Mouse (Mus musculus) hindbrain, embryonic 11.5 days (tissue): ENCODE results near the gene Nosip. TPM values are rescaled to one million over a fixed set of nuclear protein-coding genes. Genes with fewer than 3 reads are reported as not detected.
"Not testable (repeated sequence)": the region's sequence is repeated elsewhere in the genome, so short reads cannot be mapped to it uniquely, and the experiment has no call there.

Experiments
- ATAC-seq: fragments of 200-750 bp; cut with Nextera tagmentation; 2 replicates; pipeline ENCODE4 v1.8.0; 2017; ENCODE audit warnings: mild to moderate bottlenecking, moderate TSS enrichment, moderate library complexity; ENCODE audit not compliant: low FRiP score
- DNase-seq: peaks from one replicate; pipeline ENCODE4 v3.0.0-alpha.2; 2015; ENCODE audit warnings: low spot score
- H3K27ac ChIP-seq: fragments of 300-500 bp; sonication (generic); 2 replicates; pipeline ENCODE4 v1.5.1; 2014; ENCODE audit warnings: mild to moderate bottlenecking, low read depth, low read length
- H3K27me3 ChIP-seq: fragments of 300-500 bp; sonication (generic); 2 replicates; pipeline ENCODE4 v1.6.1; 2014; ENCODE audit warnings: mild to moderate bottlenecking, low read length, moderate library complexity, mixed read lengths; ENCODE audit not compliant: control insufficient read depth, insufficient read depth
- H3K36me3 ChIP-seq: fragments of 300-500 bp; sonication (generic); 2 replicates; pipeline ENCODE4 v1.6.1; 2014; ENCODE audit warnings: mild to moderate bottlenecking, low read length, moderate library complexity, mixed read lengths; ENCODE audit not compliant: control insufficient read depth, insufficient read depth
- H3K4me1 ChIP-seq: fragments of 300-500 bp; sonication (generic); replicated peaks from 2 replicates; pipeline ENCODE4 v1.6.1; 2014; ENCODE audit warnings: low read length, mixed read lengths; ENCODE audit not compliant: control insufficient read depth, insufficient read depth
- H3K4me2 ChIP-seq: fragments of 300-500 bp; sonication (generic); replicated peaks from 2 replicates; pipeline ENCODE4 v1.6.1; 2014; ENCODE audit warnings: mild to moderate bottlenecking, low read depth, low read length
- H3K4me3 ChIP-seq: fragments of 300-500 bp; sonication (generic); 2 replicates; pipeline ENCODE4 v1.5.1; 2014; ENCODE audit warnings: low read depth, low read length
- H3K9ac ChIP-seq: fragments of 300-500 bp; sonication (generic); 2 replicates; pipeline ENCODE4 v1.6.1; 2014; ENCODE audit warnings: low read depth, low read length
- H3K9me3 ChIP-seq: fragments of 300-500 bp; sonication (generic); 2 replicates; pipeline ENCODE4 v1.6.1; 2016; ENCODE audit warnings: low read length; ENCODE audit not compliant: control insufficient read depth
- WGBS: fragments of 180-500 bp; shearing (Covaris S2); extraction: QIAGEN DNeasy Blood & Tissue Kit; methylation state at CpG from one replicate; pipeline ENCODE4 v1.1.7; 2014; 5-methylcytosine and 5-hydroxymethylcytosine counted together
- polyA plus RNA-seq: library from polyadenylated mRNA; unstranded; fragments of >200 nt; fragmentation: Nextera tagmentation; extraction: Ambion mirVana; gene quantifications from 2 replicates; pipeline ENCODE4 v1.2.1, GENCODE M21; 2014

Gene Nosip
- polyA plus RNA-seq, 1 experiment from 2014 or later = 58.2 TPM

DNA sequence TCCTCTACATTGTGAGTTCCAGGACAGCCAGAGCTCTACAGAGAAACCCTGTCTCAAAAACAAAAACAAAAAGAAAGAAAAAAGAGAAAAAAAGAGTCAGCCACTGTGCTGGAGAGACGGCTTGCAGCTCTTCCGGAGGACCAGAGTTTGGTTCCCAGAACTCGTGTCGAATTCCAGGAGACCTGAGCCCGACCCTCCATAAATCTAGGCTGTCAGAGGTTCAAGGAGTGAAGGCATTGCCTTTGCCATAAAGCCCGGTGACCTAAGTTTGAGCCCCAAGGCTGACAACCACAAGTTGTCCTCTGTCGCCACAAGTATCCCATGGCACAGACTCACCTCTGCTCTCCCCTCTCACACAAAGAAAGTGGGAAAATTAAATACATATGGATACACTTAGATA lies 31.9 kb downstream of the Nosip start:
- Histone ChIP-seq H3K4me1 (no peaks in the 10 kb centered on the region), H3K4me2 (no peak overlapping the region), H3K27ac (no peak overlapping the region), H3K9me3 (no peaks in the 10 kb centered on the region), H3K27me3 (no peaks in the 10 kb centered on the region), H3K36me3 (no peaks in the 10 kb centered on the region), H3K4me3 (no peak overlapping the region), H3K9ac (no peak overlapping the region)
- WGBS = 38% methylated on average over 7 of the region's 7 CpGs
- DNase-seq = no peak
- ATAC-seq = no peak

DNA sequence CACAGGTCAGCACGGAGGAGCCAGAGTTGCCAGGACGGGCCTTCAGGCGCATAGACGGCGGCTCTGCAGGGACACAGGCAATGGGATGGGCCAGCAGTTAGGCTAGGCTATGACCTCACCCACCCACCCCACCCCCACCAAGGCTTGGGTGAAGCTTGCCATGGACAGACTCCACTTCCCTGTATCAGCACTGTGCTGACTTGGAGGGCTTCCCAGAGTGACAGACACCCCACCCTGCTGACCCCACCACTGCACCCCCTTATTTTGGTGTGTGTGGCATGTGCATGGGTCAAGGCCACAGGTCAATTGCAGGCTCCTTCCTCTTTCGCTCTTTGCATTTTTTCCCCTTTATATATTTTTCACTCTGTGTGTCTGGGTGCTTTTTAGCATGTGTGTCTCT lies 33.1 kb downstream of the Nosip start:
- 79% methylated on average over 6 of the region's 6 CpGs for WGBS
- Histone ChIP-seq H3K36me3 (no peaks in the 10 kb centered on the region), H3K4me3 (no peak overlapping the region), H3K27ac (no peak overlapping the region), H3K9ac (no peak overlapping the region), H3K4me2 (no peak overlapping the region), H3K27me3 (no peaks in the 10 kb centered on the region), H3K9me3 (no peaks in the 10 kb centered on the region), H3K4me1 (no peaks in the 10 kb centered on the region)
- DNase-seq (no peak), ATAC-seq (no peak)

DNA sequence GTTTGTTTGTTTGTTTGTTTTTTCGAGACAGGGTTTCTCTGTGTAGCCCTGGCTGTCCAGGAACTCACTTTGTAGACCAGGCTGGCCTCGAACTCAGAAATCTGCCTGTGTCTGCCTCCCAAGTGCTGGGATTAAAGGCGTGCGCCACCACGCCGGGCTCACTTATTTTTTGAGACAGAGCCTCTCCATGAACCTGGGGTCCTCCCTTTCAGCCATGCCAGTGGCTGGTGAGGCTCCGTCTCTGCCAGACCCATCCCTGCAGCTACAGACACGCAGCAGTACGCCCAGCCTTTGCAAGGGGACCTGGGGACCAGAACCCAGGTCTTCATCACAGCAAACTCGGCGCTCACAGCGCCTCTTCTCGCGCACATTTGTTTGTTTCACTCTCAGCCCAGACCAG lies 33.7 kb downstream of the Nosip start:
- H3K27me3 ChIP-seq, H3K4me1 ChIP-seq, DNase-seq, H3K36me3 ChIP-seq, H3K27ac ChIP-seq, H3K9me3 ChIP-seq, ATAC-seq, H3K4me3 ChIP-seq, H3K9ac ChIP-seq, H3K4me2 ChIP-seq: not testable (repeated sequence)
- WGBS = 93% methylated on average over 14 of the region's 14 CpGs

DNA sequence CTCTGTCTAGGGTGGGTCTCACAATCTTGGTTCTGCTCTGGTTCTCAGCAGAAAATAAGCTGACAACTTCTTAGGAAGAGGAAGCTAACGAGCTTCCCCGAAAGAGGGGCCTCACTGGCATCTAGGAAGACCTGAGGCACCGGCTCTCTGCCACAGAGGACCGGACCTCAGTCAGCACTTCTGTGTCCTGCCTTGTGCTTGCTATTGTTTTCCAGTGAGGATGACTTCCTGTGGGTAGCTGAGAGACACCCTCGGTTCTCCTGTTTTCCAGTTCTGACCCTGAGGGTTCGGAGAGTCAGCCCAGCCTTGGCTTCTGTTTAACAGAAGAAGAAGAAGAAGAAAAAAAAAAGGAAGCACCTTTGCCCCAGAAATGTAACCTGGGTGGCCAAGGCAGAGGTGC lies 35.2 kb downstream of the Nosip start:
- ATAC-seq (no peak), DNase-seq (no peak)
- H3K4me2 ChIP-seq = no peak overlapping the region
- H3K4me1 ChIP-seq = no peaks in the 10 kb centered on the region
- no peaks in the 10 kb centered on the region for H3K36me3 ChIP-seq
- H3K9ac ChIP-seq = no peak overlapping the region
- no peaks in the 10 kb centered on the region for H3K27me3 ChIP-seq
- H3K27ac ChIP-seq = no peak overlapping the region
- WGBS = 71% methylated on average over 6 of the region's 6 CpGs
- H3K4me3 ChIP-seq = no peak overlapping the region
- no peaks in the 10 kb centered on the region for H3K9me3 ChIP-seq

DNA sequence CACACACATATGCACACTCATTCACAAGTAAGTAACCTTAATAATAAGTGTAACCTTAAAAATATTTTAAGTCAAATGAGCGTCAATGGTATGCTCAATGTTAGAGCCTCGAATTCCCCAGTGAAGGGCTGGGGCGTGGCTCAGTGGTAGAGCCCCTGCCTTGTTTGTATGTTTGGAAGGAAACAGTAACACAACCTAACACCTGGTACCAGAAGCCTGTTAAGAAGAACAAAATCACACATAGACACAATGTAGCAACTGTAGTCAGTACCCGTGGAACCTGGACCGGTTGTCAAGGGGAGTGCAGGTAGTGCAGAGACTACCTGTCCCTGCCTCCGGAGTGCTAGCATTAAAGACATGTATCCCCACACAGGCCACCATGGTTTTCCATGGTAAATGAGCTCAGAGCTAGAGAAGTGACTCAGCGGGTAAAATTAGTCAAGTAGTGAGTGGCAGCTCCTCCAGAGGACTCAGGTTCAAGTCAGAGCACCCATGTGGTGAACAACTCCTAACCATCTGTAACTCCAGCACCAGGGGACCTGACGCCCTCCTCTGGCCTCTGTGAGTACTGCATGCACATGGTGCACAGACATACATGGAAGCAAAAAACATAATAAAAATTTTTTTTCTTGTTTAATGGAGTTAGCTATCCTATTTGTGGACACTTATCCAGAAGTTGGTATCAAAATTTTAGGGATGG lies 36.5 kb downstream of the Nosip start:
- no peaks in the 10 kb centered on the region for H3K9me3 ChIP-seq
- no peak overlapping the region for H3K9ac ChIP-seq
- no peaks in the 10 kb centered on the region for H3K4me1 ChIP-seq
- H3K27me3 ChIP-seq = no peaks in the 10 kb centered on the region
- H3K4me2 ChIP-seq = no peak overlapping the region
- no peaks in the 10 kb centered on the region for H3K36me3 ChIP-seq
- WGBS = 91% methylated on average over 8 of the region's 8 CpGs
- DNase-seq (no peak), ATAC-seq (no peak)
- no peak overlapping the region for H3K4me3 ChIP-seq
- no peak overlapping the region for H3K27ac ChIP-seq

DNA sequence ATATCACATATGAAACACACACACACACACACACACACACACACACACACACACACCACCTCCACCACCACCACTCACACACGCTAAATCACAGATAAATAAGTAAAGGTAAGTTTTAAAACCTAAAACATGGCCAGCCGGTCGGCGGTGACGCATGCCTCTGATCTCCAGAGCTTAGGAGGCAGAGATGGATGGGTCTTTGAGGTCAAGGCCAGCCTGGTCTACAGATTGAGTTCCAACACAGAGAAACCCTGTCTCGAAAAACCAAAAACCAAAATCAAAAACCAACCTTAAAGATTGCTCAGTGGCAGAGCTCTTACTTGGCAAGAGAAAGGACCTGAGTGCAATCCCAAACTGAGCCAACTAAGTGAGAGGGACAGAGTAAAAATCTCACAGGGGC lies 37.8 kb downstream of the Nosip start:
- no peak for DNase-seq
- H3K27me3 ChIP-seq = no peaks in the 10 kb centered on the region
- H3K4me2 ChIP-seq = no peak overlapping the region
- H3K36me3 ChIP-seq = no peaks in the 10 kb centered on the region
- 95% methylated on average over 6 of the region's 6 CpGs for WGBS
- H3K9ac ChIP-seq = no peak overlapping the region
- no peaks in the 10 kb centered on the region for H3K9me3 ChIP-seq
- H3K4me3 ChIP-seq = no peak overlapping the region
- no peak overlapping the region for H3K27ac ChIP-seq
- H3K4me1 ChIP-seq = no peaks in the 10 kb centered on the region
- no peak for ATAC-seq

DNA sequence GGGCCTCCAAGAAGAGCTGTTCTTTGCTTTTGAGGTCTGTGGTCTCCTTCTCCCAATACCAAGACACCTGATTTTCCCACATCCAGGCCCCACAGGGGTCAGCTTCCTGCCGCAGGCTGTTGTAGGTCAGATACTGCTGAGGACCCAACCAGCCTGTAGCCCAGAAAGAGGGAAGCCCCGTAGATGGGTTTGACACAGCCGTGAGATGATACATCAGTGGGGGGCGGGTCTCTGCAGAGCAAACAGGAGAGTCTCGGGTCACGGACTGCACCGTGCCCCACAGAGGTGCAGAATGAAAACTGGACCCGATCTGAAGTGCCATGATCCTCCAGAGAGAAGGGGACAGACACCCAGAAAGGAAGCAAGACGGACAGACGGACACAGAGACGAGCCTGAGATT lies 40.2 kb downstream of the Nosip start:
- H3K4me3 ChIP-seq = no peak overlapping the region
- no peak overlapping the region for H3K27ac ChIP-seq
- no peaks in the 10 kb centered on the region for H3K36me3 ChIP-seq
- H3K27me3 ChIP-seq = no peaks in the 10 kb centered on the region
- no peak overlapping the region for H3K9ac ChIP-seq
- WGBS = 89% methylated on average over 11 of the region's 11 CpGs
- ATAC-seq = no peak
- H3K4me1 ChIP-seq = no peaks in the 10 kb centered on the region
- H3K9me3 ChIP-seq = no peaks in the 10 kb centered on the region
- no peak for DNase-seq
- no peak overlapping the region for H3K4me2 ChIP-seq

DNA sequence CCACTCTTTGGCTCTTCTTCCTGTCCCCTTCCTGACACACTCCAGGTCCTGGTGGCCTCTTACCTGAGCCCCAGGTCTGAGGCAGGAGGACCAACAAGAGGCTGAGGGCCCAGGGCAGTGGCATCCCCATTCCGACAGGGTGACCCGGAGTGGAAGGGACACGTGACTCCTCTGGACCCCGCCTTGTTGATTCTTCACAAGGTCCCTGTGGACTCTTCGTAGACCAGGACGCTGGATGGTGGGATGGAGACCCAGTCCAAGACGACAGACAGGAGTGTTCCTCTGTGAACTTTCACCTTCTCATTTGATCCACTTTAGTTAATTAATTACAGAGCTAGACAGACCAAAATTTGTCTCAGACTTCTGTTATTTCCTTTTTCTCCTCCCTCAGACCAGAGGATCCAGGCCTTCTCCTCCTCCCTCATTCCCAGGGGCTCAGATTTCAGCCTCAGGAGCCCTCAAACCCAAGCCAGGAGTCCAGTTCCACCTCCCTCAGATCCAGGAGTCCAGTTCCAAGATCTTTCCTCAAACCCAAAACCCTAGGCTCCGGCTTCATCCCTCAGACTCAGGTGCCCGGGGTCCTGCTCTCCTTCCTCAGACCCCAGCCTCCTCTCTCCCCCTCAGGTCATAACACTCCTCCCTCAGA lies 40.8 kb downstream of the Nosip start:
- H3K4me3 ChIP-seq = no peak overlapping the region
- H3K9ac ChIP-seq = no peak overlapping the region
- H3K27ac ChIP-seq = no peak overlapping the region

DNA sequence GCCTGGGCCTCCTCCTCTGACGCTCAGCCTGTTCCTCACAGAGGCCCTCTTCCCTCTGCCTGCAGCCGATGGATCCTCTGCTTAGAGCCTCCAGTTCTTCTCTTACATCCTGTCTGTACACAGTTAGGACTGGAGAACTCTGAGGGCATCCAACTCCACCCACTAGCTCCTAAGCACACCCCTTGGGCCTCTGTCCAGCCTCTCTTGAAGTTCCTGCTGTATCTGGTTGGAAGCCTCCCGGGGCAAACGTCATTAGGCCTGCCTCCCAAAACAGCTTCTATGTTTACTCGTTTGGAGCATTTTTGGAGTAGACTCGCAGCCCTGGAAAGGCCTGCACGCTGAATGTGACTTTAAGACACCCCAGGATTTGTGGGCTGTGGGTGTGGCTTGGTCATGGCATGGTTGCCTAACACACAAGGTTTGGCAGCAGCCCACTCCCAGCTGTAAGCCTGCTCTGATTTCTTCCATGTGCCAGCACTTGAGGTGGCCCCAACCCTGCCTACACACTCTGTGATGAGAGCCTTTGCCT lies 41.5 kb downstream of the Nosip start, which contains the start of gene Fcgrt:
Gene Fcgrt, minus strand, starts transcription at position 200 of the 529 bp plus-strand sequence.
- 81% methylated on average over 7 of the region's 7 CpGs for WGBS

More for the DNA sequence above, 40.8 kb downstream of the Nosip start:
- DNase-seq = no peak
- Histone ChIP-seq H3K36me3 (no peaks in the 10 kb centered on the region), H3K9me3 (no peaks in the 10 kb centered on the region), H3K4me2 (no peak overlapping the region), H3K4me1 (no peaks in the 10 kb centered on the region), H3K27me3 (no peaks in the 10 kb centered on the region)
- 78% methylated on average over 9 of the region's 9 CpGs for WGBS
- no peak for ATAC-seq

More for the DNA sequence above, 41.5 kb downstream of the Nosip start, which contains the start of gene Fcgrt:
- Histone ChIP-seq H3K4me2 (no peak within 1 kb of the TSS), H3K9ac (no peak within 1 kb of the TSS), H3K27ac (no peak within 1 kb of the TSS), H3K9me3 (no peaks in the 10 kb centered on the region), H3K36me3 (no peaks in the 10 kb centered on the region), H3K27me3 (no peaks in the 10 kb centered on the region), H3K4me1 (no peaks in the 10 kb centered on the region), H3K4me3 (no peak within 1 kb of the TSS)
- no peak for ATAC-seq
- no peak for DNase-seq
